Mouse (Mus musculus) layer of hippocampus, adult 2 months (tissue): ENCODE measurements around the gene Slamf6. TPM values are rescaled to one million over a fixed set of nuclear protein-coding genes. Genes with fewer than 3 reads are reported as not detected.
"Not testable (repeated sequence)": the region's sequence is repeated elsewhere in the genome, so short reads cannot be mapped to it uniquely, and the experiment has no call there.

Experiments
- DNase-seq, 2 experiments: peaks; one replicate each; pipeline ENCODE4 v3.0.0; 2022; ENCODE audit warnings: low spot score in 2 of 2
- H3K27ac ChIP-seq: fragments of 200-600 bp; 2 replicates; pipeline ENCODE4 v1.8.1; 2022
- H3K4me3 ChIP-seq: fragments of 200-600 bp; 2 replicates; pipeline ENCODE4 v1.8.1; 2022; ENCODE audit warnings: mild to moderate bottlenecking
- CTCF ChIP-seq: fragments of 200-600 bp; conservative IDR thresholded peaks from 2 replicates; pipeline ENCODE4 v1.8.1; 2022; ENCODE audit warnings: antibody characterized with exemption, mild to moderate bottlenecking, moderate library complexity
- total RNA-seq, 2 experiments: library from RNA; stranded (reverse); gene quantifications; 2 replicates each; pipeline ENCODE4 v1.2.3; 2021

The Slamf6 gene
- total RNA-seq, 2 experiments from 2014 or later: not detected

- DNase-seq: no peak
- H3K27ac ChIP-seq: no peak overlapping the region
- no peak overlapping the region for H3K4me3 ChIP-seq
- no peak for TF ChIP-seq CTCF
Observed at GRCm38 (mm10) chr1:171969221-171969620, 51.9 kb downstream of the Slamf6 start.

GRCm38 (mm10) chr1:171970854-171971586 is 53.7 kb downstream of the Slamf6 start:
- TF ChIP-seq CTCF: no peak
- no peak for DNase-seq
- Histone ChIP-seq H3K4me3 (no peak overlapping the region), H3K27ac (no peak overlapping the region)

DNA sequence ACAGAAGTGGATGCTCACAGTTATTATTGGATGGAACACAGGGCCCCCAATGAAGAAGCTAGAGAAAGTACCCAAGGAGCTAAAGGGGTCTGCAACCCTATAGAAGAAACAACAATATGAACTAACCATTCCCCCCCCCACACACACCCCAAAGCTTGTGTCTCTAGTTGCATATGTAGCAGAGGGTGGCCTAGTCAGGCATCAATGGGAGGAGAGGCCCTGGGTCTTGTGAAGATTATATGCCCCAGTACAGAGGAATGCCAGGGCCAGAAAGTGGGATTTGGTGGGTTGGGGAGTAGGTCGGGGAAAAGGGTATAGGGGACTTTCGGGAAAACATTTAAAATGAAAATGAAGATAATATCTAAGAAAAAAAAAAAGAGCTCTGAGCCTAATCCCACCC is 57.0 kb downstream of the Slamf6 start:
- H3K4me3 ChIP-seq, DNase-seq, H3K27ac ChIP-seq: not testable (repeated sequence)

- no peak for DNase-seq
- Histone ChIP-seq H3K27ac (no peak overlapping the region), H3K4me3 (no peak overlapping the region)
- no peak for TF ChIP-seq CTCF
Observed at GRCm38 (mm10) chr1:171975377-171975776, 58.1 kb downstream of the Slamf6 start.

DNA sequence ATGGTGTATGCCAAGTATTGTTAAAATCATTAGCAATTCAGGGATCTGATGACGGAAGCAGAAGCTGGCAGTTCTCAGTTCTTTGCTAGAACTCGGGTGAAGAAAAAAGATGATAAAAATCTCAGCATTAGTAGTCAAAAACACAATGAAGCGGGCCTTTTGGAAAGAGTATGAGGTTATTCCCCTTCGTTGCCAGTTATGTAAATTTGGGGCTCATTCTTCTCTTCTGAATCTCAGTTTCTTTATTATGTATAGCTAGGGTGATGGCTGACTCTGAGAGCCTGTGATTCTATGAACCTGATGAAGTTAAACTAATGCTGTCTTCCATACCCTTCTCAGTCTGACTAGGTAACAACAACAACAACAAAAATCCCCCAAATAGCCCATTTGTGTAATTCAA is 58.5 kb downstream of the Slamf6 start:
- no peak for TF ChIP-seq CTCF
- no peak for DNase-seq
- Histone ChIP-seq H3K4me3 (no peak overlapping the region), H3K27ac (no peak overlapping the region)

DNA sequence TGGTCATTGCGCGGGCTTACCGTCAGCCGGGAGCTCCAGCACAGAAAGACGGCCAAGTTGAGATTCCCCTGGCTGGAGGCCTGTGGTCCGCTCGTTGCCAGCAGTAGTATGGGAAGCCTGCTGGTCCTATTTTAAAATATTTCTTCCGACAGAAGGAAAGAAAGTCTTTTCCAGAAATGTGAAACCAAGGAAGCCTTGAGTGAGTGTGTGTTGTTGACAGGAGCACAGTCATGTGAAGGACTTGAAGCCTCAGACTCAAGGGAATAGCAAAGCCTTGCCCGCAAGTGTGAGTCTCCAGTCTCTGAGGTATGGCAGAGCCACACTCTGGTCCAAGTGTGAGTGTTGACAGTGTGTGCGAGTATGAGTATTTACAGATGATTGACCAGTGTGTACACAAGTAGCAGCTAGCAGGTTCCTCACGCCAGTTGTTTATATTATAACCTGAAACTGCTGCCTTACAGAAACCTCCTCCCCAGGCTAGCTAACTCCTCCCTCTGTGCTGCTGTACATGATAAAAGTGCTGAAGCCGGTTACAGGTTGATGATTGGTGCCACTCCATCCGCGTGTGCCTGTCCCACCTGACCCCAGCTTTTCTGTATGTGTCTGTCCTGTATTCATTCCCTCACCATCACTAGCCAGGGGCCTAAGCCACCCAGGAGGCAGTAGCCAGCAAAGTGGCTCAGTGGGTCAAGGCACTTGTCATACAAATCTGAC is 59.7 kb downstream of the Slamf6 start:
- no peak for TF ChIP-seq CTCF
- Histone ChIP-seq H3K4me3 (no peak overlapping the region), H3K27ac (no peak overlapping the region)
- DNase-seq: no peak

DNA sequence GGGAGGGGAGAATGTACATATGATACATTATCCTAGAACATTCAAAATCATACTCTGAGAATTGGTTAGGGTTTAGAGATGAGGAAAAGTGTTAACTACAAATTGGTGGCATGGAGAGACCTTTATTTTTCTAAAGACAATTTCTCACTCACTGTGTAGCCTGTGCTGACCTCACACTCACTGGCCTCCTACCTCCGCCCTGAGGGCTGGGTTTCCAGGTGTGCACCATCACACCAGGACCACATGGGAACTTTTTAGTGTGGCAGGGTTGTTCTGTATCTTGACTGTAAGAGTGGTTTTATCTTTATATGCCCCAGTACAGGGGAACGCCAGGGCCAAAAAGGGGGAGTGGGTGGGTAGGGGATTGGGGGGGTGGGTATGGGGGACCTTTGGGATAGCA is 60.6 kb downstream of the Slamf6 start:
- no peak for DNase-seq
- H3K4me3 ChIP-seq: no peak overlapping the region
- TF ChIP-seq CTCF: no peak
- no peak overlapping the region for H3K27ac ChIP-seq

DNA sequence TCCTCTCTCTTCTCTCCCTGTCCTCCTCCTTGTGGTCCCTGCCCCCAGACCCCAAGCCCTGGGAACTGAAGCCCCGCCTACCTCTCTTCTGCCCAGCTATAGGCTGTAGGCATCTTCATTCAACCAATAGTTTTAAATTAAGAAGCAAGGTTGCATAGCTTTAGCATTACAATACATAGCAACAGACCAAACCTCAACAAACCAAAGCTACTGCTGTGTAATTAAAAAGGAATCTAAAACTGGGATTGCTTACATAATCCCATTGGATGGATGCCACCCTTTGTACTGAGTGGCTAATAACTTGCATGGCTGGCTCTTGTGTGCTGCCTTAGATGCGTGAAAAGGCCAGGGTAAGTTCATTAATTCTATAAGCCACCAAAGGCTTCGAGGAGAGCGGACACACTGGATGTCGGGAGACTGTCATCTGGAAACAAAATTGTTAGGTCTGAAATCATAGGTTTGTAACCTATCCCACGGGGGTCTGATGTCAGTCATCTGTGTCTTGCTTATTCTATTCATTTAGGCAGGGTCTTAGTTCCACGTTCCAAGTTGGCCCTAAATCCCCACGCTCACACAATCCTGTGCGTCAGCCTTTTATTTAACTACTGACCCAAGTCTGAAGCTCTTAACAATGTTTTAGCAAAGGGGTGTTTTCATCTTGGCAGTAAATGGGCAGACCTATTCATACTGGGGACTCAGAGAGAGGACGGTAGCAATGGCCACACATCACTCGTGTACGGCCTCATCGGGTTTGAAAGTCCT is 62.8 kb downstream of the Slamf6 start:
- Histone ChIP-seq H3K27ac (no peak overlapping the region; the same call in 1 of the 2 replicates), H3K4me3 (no peak overlapping the region)
- no peak for TF ChIP-seq CTCF
- DNase-seq: peak; percentile 22 to 24

DNA sequence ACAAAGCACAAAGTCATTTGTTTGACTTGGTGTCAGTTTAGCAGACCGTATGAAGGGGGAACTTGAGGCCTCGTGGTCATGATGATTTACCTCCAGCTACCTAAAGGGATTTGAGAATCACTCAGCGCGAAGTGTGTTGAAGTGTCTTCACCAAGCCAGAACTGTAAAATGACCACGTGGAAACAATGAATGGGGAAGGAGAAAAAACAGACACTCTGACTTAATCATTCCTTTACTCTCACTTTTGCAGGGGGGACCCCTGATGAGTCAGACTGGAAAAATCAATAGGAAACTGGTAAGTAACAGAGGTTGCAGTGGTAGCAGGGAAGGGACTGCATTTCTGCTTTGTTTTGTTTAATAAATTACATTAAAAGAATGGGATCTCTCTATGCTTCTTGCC is 64.9 kb downstream of the Slamf6 start:
- H3K4me3 ChIP-seq: no peak overlapping the region
- no peak for TF ChIP-seq CTCF
- H3K27ac ChIP-seq: no peak overlapping the region
- DNase-seq: no peak

DNA sequence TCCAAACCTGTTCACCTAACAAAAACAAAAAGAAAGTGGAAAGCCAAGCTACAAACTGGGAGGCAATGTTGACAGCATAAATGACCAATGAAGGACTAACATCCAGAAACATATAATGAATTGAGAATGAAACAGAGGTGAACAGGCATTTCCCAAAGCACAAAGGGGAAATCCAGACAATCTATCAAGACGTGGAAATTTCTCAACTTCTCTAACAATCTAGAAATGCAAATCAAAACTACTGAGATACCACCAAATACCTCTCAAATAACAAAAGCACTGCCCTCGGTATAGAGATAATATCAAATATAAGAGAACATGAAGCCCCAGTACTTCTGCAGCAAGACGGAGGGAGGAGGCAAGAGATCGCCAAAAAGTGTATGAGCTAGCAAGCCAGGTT is 65.4 kb downstream of the Slamf6 start:
- no peak for DNase-seq
- no peak overlapping the region for H3K4me3 ChIP-seq

GRCm38 (mm10) chr1:171983372-171984001 is 66.2 kb downstream of the Slamf6 start:
- TF ChIP-seq CTCF: no peak

More for the DNA sequence above, 65.4 kb downstream of the Slamf6 start:
- TF ChIP-seq CTCF: no peak
- H3K27ac ChIP-seq: no peak overlapping the region

GRCm38 (mm10) chr1:171984121-171984520 is 66.8 kb downstream of the Slamf6 start:
- no peak for DNase-seq
- TF ChIP-seq CTCF: no peak

More at GRCm38 (mm10) chr1:171983372-171984001, 66.2 kb downstream of the Slamf6 start:
- H3K27ac ChIP-seq: no peak overlapping the region
- no peak overlapping the region for H3K4me3 ChIP-seq
- no peak for DNase-seq

GRCm38 (mm10) chr1:171991883-171992282 is 74.6 kb downstream of the Slamf6 start:
- DNase-seq: no peak
- Histone ChIP-seq H3K27ac (no peak overlapping the region), H3K4me3 (no peak overlapping the region)
- no peak for TF ChIP-seq CTCF

More at GRCm38 (mm10) chr1:171984121-171984520, 66.8 kb downstream of the Slamf6 start:
- Histone ChIP-seq H3K27ac (no peak overlapping the region), H3K4me3 (no peak overlapping the region)
